Mouse (Mus musculus): ENCODE results near the gene Dhx33. TPM values are rescaled to one million over a fixed set of nuclear protein-coding genes. Genes with fewer than 3 reads are reported as not detected.

The Dhx33 gene
- polyA plus RNA-seq, 1 experiment, result 16.1 TPM

- Histone ChIP-seq H3K36me3 (ENCODE audit: control insufficient read depth, insufficient read depth, low read length) (no peaks in the 10 kb centered on the region), H3K4me1 (ENCODE audit: control insufficient read depth, insufficient read depth, low read length) (peaks cover 4% of the 10 kb centered on the region), H3K4me3 (ENCODE audit: control insufficient read depth, low read depth, low read length) (peak overlapping the region; percentile 89), H3K27me3 (ENCODE audit: control insufficient read depth, insufficient read depth, low read length) (no peaks in the 10 kb centered on the region), H3K27ac (ENCODE audit: control insufficient read depth, insufficient read depth, low read depth, low read length) (peak overlapping the region; percentile 94)
- TF ChIP-seq CTCF (IDR thresholded peaks at IDR 0.05; ENCODE audit: control insufficient read depth, insufficient read depth, insufficient replicate concordance, low read depth, low read length) (no peak), POLR2A (IDR thresholded peaks at IDR 0.05; ENCODE audit: control insufficient read depth, low read depth, low read length) (no peak)
Measured at GRCm38 (mm10) chr11:70970560-70971540, 33.4 kb downstream of the Dhx33 start.

GRCm38 (mm10) chr11:70969821-70970559, 34.2 kb downstream of the Dhx33 start, which contains the start of the genes Nup88 and Rpain:
Nup88 (minus strand) TSS chr11:70969973.
Rpain (plus strand) TSS chr11:70970213.
- H3K36me3 ChIP-seq (ENCODE audit: control insufficient read depth, insufficient read depth, low read length), result no peaks in the 10 kb centered on the region; the same call in 1 of the 2 replicates
- no peaks in the 10 kb centered on the region for H3K27me3 ChIP-seq (ENCODE audit: control insufficient read depth, insufficient read depth, low read length)
- peak; percentile 98 for TF ChIP-seq POLR2A (IDR thresholded peaks at IDR 0.05; ENCODE audit: control insufficient read depth, low read depth, low read length)
- TF ChIP-seq CTCF (IDR thresholded peaks at IDR 0.05; ENCODE audit: control insufficient read depth, insufficient read depth, insufficient replicate concordance, low read depth, low read length), result no peak
- H3K4me1 ChIP-seq (ENCODE audit: control insufficient read depth, insufficient read depth, low read length), result peaks cover 4% of the 10 kb centered on the region
- H3K4me3 ChIP-seq (ENCODE audit: control insufficient read depth, low read depth, low read length), result peak within 1 kb of the TSS; percentile 89
- peak within 1 kb of the TSS; percentile 94 for H3K27ac ChIP-seq (ENCODE audit: control insufficient read depth, insufficient read depth, low read depth, low read length)

DNA sequence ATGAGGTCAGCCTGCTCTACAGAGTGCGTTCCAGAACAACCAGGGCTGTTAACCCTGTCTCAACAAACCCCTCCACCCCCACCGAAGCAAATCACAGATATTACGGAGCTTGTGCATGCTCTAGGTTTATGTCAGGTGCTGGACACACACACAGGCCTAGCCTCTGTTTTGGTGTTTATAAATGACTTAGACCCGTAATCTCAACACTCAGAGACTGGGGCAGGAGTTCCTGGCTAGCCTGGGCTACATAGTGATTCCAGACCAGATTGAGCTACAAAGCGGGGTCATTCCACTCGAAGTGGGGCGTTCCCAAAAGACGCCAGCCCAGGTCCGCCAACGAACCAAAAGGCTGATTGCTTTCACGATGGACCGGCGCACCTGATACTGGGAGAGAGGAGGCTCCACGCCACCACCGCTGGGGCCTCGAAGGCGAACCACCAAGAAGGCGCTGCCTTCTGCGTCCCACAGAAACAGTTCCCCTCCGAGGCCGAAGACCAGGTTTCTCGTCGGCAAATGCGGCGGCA, 34.9 kb downstream of the Dhx33 start:
- H3K36me3 ChIP-seq (ENCODE audit: control insufficient read depth, insufficient read depth, low read length), result peaks cover under 1% of the 10 kb centered on the region; the same call in 1 of the 2 replicates
- peak overlapping the region; percentile 90 for H3K27ac ChIP-seq (ENCODE audit: control insufficient read depth, insufficient read depth, low read depth, low read length)
- H3K4me1 ChIP-seq (ENCODE audit: control insufficient read depth, insufficient read depth, low read length), result peaks cover 4% of the 10 kb centered on the region
- H3K27me3 ChIP-seq (ENCODE audit: control insufficient read depth, insufficient read depth, low read length), result no peaks in the 10 kb centered on the region
- peak overlapping the region; percentile 89 for H3K4me3 ChIP-seq (ENCODE audit: control insufficient read depth, low read depth, low read length)
- 0 out of 2 replicates have a peak, but pooled peaks have one; percentile 1 for TF ChIP-seq CTCF (IDR thresholded peaks at IDR 0.05; ENCODE audit: control insufficient read depth, insufficient read depth, insufficient replicate concordance, low read depth, low read length)
- TF ChIP-seq POLR2A (IDR thresholded peaks at IDR 0.05; ENCODE audit: control insufficient read depth, low read depth, low read length), result no peak

DNA sequence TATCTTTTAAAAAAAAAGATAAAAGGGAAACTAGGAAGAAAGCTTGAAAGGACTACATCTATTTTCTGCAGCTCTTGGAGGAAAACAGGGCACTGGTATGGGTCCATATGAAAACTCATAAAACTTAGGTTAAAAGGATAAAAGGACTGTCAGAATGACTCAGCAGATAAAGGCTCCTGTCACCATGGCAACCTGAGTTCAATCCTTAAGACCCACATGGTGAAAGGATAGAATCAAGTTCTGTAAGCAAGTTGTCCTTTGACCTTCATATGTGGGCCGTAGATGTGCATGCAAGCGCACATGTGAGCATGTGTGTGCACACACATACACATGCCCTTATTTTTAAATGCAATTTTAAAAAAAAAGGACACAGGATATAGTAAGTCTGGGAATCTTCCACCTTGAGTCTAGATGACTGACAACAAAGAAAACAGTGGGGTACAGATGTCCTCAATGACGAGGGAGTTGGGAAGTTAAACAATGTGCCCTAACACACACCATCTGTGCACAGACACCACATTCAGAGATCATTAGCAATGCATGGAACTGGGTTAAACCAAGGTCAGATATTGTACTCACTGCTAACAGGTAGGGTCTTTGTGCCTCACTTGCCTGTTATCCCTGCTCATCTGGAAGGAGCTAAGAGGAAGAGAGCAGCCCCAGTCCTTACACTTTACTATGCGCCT, 39.9 kb downstream of the Dhx33 start:
- H3K36me3 ChIP-seq (ENCODE audit: control insufficient read depth, insufficient read depth, low read length), result peaks cover 1% of the 10 kb centered on the region; the same call in 1 of the 2 replicates
- TF ChIP-seq POLR2A (IDR thresholded peaks at IDR 0.05; ENCODE audit: control insufficient read depth, low read depth, low read length) (no peak), CTCF (IDR thresholded peaks at IDR 0.05; ENCODE audit: control insufficient read depth, insufficient read depth, insufficient replicate concordance, low read depth, low read length) (no peak)
- peaks cover 4% of the 10 kb centered on the region; the same call in 1 of the 2 replicates for H3K4me1 ChIP-seq (ENCODE audit: control insufficient read depth, insufficient read depth, low read length)
- no peak overlapping the region for H3K4me3 ChIP-seq (ENCODE audit: control insufficient read depth, low read depth, low read length)
- H3K27ac ChIP-seq (ENCODE audit: control insufficient read depth, insufficient read depth, low read depth, low read length), result no peak overlapping the region
- no peaks in the 10 kb centered on the region for H3K27me3 ChIP-seq (ENCODE audit: control insufficient read depth, insufficient read depth, low read length)

DNA sequence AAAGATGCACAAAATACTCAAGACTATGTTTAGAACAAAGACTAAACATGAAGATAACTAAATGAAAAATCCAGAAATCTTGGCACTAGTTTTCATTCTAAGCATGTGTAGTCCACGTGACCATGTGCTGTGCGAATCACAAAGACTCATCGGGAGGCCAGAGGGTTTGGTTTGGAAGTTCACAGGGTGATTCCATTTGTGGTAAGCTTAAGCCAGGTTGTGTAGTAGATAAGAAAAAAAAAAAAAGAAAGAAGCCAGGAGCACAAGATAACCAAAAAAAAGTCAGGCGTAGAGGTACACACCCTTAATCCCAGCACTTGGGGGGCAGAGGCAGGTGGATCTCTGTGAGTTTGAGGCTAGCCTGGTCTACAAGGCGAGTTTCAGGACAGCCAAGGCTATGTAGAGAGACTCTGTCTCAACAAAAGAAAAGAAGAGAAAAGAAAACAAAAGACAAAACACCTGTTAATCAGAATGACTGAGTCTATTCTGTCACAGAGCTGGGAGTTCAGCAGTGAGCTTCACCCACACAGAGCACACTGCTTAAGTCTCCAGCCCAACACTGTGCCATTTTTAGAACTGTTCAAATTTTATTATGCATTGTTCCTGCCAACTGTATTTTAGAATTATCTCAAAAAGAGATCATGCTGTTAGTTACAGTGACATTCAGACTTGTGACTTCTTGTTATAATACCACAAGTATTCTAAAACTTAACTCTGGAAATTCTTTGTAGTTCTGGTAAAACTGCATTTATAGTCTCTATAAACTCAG, 43.3 kb downstream of the Dhx33 start:
- TF ChIP-seq CTCF (IDR thresholded peaks at IDR 0.05; ENCODE audit: control insufficient read depth, insufficient read depth, insufficient replicate concordance, low read depth, low read length) (no peak), POLR2A (IDR thresholded peaks at IDR 0.05; ENCODE audit: control insufficient read depth, low read depth, low read length) (no peak)
- H3K4me3 ChIP-seq (ENCODE audit: control insufficient read depth, low read depth, low read length), result no peak overlapping the region
- H3K36me3 ChIP-seq (ENCODE audit: control insufficient read depth, insufficient read depth, low read length), result peaks cover 3% of the 10 kb centered on the region; the same call in 1 of the 2 replicates
- H3K4me1 ChIP-seq (ENCODE audit: control insufficient read depth, insufficient read depth, low read length), result no peaks in the 10 kb centered on the region
- H3K27me3 ChIP-seq (ENCODE audit: control insufficient read depth, insufficient read depth, low read length), result no peaks in the 10 kb centered on the region
- no peak overlapping the region for H3K27ac ChIP-seq (ENCODE audit: control insufficient read depth, insufficient read depth, low read depth, low read length)

DNA sequence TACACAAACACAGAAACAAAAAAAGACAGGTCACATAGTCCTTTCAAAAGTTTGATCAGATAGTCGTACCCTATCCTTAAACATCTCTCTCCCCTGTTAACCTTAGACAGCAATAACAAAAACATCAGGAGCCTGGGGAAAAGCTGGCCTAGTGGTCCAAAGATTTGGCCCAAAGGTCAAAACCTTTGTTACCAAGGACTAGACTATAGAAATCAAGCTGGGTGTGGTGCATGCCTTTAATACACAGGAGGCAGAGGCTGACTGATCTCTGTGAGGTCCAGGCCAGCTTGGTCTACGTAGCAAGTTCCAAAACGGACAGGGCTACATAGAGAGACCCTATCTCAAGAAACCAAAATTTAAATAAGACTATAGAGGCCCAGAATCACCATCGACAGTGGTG, 49.5 kb downstream of the Dhx33 start:
- H3K36me3 ChIP-seq (ENCODE audit: control insufficient read depth, insufficient read depth, low read length), result peaks cover 4% of the 10 kb centered on the region; the same call in 1 of the 2 replicates
- no peaks in the 10 kb centered on the region for H3K27me3 ChIP-seq (ENCODE audit: control insufficient read depth, insufficient read depth, low read length)
- no peaks in the 10 kb centered on the region for H3K4me1 ChIP-seq (ENCODE audit: control insufficient read depth, insufficient read depth, low read length)
- no peak overlapping the region for H3K27ac ChIP-seq (ENCODE audit: control insufficient read depth, insufficient read depth, low read depth, low read length)
- TF ChIP-seq POLR2A (IDR thresholded peaks at IDR 0.05; ENCODE audit: control insufficient read depth, low read depth, low read length) (no peak), CTCF (IDR thresholded peaks at IDR 0.05; ENCODE audit: control insufficient read depth, insufficient read depth, insufficient replicate concordance, low read depth, low read length) (no peak)
- no peak overlapping the region for H3K4me3 ChIP-seq (ENCODE audit: control insufficient read depth, low read depth, low read length)

All from testis, adult 2 months (tissue).